Mouse (Mus musculus) CH12.LX (cell line): Measurements from ENCODE around the gene Tspear.

Source experiments
- CTCF ChIP-seq, 2 experiments: IDR thresholded peaks in 1 of 2; conservative IDR thresholded peaks in 1 of 2; 2 replicates each; pipeline ENCODE4 v1.5.1; 2011 to 2012; ENCODE audit warnings: low read depth in 2 of 2, low read length in 2 of 2, improper control_type of control experiment in 1 of 2, inconsistent platforms in 1 of 2, mild to moderate bottlenecking in 1 of 2, moderate library complexity in 1 of 2
- HCFC1 ChIP-seq: IDR thresholded peaks from 2 replicates; pipeline ENCODE4 v1.6.1; 2012; ENCODE audit warnings: low read depth, mild to moderate bottlenecking, inconsistent platforms, low read length, improper control_type of control experiment
- IRF4 ChIP-seq: IDR thresholded peaks from 2 replicates; pipeline ENCODE4 v1.6.1; 2014; ENCODE audit warnings: low read depth, mild to moderate bottlenecking, inconsistent platforms, low read length, improper control_type of control experiment
- KAT2A ChIP-seq: IDR thresholded peaks from 2 replicates; pipeline ENCODE4 v1.6.1; 2012; ENCODE audit warnings: low read length, improper control_type of control experiment, inconsistent platforms; ENCODE audit not compliant: insufficient replicate concordance
- MEF2A ChIP-seq: IDR thresholded peaks from 2 replicates; pipeline ENCODE4 v1.6.1; 2014; ENCODE audit warnings: low read depth, mild to moderate bottlenecking, inconsistent platforms, low read length, improper control_type of control experiment, borderline replicate concordance
- MYC ChIP-seq: IDR thresholded peaks from 2 replicates; pipeline ENCODE4 v1.6.1; 2011; ENCODE audit warnings: low read depth, mild to moderate bottlenecking, improper control_type of control experiment, low read length
- NRF1 ChIP-seq: IDR thresholded peaks from 2 replicates; pipeline ENCODE4 v1.6.1; 2014; ENCODE audit warnings: low read depth, mild to moderate bottlenecking, inconsistent platforms, low read length, improper control_type of control experiment, moderate library complexity
- POLR2A ChIP-seq: IDR thresholded peaks from 2 replicates; pipeline ENCODE4 v1.6.1; 2011; ENCODE audit warnings: low read depth, mild to moderate bottlenecking, improper control_type of control experiment, low read length
- USF1 ChIP-seq: IDR thresholded peaks from 2 replicates; pipeline ENCODE4 v1.6.1; 2014; ENCODE audit warnings: low read depth, mild to moderate bottlenecking, inconsistent platforms, low read length, improper control_type of control experiment

- peak in 1 of 2 experiments; percentile 51; a peak in 2 of 4 replicates for TF ChIP-seq CTCF (conservative IDR thresholded peaks at IDR 0.05 in 1 of 2, IDR thresholded peaks at IDR 0.05 in 1 of 2; ENCODE audit: low read depth in 2 of 2, low read length in 2 of 2)
- TF ChIP-seq MEF2A = no peak
- TF ChIP-seq POLR2A = no peak
- no peak for TF ChIP-seq NRF1
- 0 out of 2 replicates have a peak, but pooled peaks have one; percentile 23 for TF ChIP-seq MYC
- TF ChIP-seq USF1 = no peak
- TF ChIP-seq IRF4 = no peak
- TF ChIP-seq HCFC1 = no peak
- TF ChIP-seq KAT2A = no peak
Measured at GRCm38 (mm10) chr10:77753448-77753847, 67.1 kb downstream of the Tspear start.
